Mouse (Mus musculus): ENCODE data around the gene Kcna3. TPM values are rescaled to one million over a fixed set of nuclear protein-coding genes. Genes with fewer than 3 reads are reported as not detected.

Kcna3 gene
- polyA plus RNA-seq, 1 experiment from 2014 or later, result 0.73 TPM

DNA sequence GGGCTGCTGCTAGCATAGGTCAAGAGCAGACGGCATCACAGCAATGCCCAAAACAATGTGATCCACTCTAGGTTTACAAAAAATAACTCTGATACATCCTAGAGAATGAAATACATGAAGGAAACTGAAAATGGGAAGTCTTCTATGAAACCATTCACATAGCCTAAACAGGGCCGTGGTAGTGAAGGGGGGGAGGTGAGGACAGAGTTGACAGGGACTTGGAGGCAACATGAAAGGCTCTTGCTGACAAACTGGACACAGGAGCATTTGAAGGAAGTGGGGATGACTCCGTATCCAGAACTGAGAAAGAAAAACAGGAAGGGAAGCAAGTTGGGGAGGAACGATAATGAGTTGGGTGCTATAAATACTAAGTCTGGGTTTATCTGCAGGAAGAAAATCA lies 4.4 kb upstream of the Kcna3 start:
- Histone ChIP-seq H3K9me3 (ENCODE audit: control insufficient read depth, low read length) (no peaks in the 10 kb centered on the region), H3K4me2 (ENCODE audit: low read depth, low read length) (no peak overlapping the region), H3K9ac (ENCODE audit: low read depth, low read length) (no peak overlapping the region), H3K36me3 (ENCODE audit: control insufficient read depth, insufficient read depth, low read length) (no peaks in the 10 kb centered on the region), H3K4me3 (ENCODE audit: low read length) (no peak overlapping the region), H3K27ac (ENCODE audit: low read length) (no peak overlapping the region), H3K27me3 (replicated peaks; ENCODE audit: control insufficient read depth, insufficient read depth, low read length) (0 out of 2 replicates have a peak, but pooled peaks cover 2% of the 10 kb centered on the region), H3K4me1 (ENCODE audit: control insufficient read depth, insufficient read depth, low read length) (peaks cover 2% of the 10 kb centered on the region)
- ATAC-seq, result no peak
- WGBS, result 70% methylated on average over 4 of the region's 4 CpGs

DNA sequence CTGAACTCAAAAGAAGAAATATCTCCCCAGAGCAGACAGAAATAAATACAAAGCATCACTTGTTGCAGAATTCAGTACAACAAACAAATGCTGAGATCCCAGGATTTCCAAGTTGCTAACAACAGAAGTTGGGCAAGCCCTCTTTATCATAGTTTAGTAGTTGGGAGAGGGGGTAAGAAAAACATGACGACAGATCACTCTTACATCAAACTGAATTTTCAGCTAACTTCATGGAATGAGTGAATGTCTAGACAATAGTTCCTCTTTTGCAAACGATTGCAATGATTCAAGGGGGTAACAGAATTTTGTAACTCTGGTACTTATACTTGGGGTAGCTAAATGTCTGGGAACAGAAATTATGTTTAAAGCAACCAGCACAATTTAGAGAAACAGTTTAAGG lies 1.2 kb upstream of the Kcna3 start:
- H3K9ac ChIP-seq (ENCODE audit: low read depth, low read length), result no peak overlapping the region
- no peak overlapping the region for H3K4me2 ChIP-seq (ENCODE audit: low read depth, low read length)
- no peak overlapping the region for H3K27ac ChIP-seq (ENCODE audit: low read length)
- no peaks in the 10 kb centered on the region for H3K9me3 ChIP-seq (ENCODE audit: control insufficient read depth, low read length)
- peaks cover 4% of the 10 kb centered on the region for H3K4me1 ChIP-seq (ENCODE audit: control insufficient read depth, insufficient read depth, low read length)
- no peak overlapping the region for H3K4me3 ChIP-seq (ENCODE audit: low read length)
- peaks cover 13% of the 10 kb centered on the region for H3K27me3 ChIP-seq (replicated peaks; ENCODE audit: control insufficient read depth, insufficient read depth, low read length)
- no peaks in the 10 kb centered on the region for H3K36me3 ChIP-seq (ENCODE audit: control insufficient read depth, insufficient read depth, low read length)
- ATAC-seq, result no peak
- 67% methylated on average over 2 of the region's 2 CpGs for WGBS

DNA sequence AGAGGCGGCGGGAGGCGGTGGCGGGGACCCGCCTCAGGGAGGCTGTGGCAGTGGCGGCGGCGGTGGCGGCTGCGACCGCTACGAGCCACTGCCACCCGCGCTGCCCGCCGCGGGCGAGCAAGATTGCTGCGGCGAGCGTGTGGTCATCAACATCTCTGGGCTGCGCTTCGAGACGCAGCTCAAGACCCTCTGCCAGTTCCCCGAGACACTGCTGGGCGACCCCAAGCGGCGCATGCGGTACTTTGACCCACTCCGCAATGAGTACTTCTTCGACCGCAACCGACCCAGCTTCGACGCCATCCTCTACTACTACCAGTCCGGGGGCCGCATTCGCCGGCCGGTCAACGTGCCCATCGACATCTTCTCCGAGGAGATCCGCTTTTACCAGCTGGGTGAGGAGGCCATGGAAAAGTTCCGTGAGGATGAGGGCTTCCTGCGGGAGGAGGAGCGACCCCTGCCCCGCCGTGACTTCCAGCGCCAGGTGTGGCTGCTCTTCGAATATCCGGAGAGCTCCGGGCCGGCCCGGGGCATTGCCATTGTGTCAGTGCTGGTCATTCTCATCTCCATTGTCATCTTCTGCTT lies 580 bp downstream of the Kcna3 start:
- H3K9ac ChIP-seq (ENCODE audit: low read depth, low read length), result peak overlapping the region; percentile 73
- peaks cover 4% of the 10 kb centered on the region for H3K4me1 ChIP-seq (ENCODE audit: control insufficient read depth, insufficient read depth, low read length)
- no peak for ATAC-seq
- H3K4me2 ChIP-seq (ENCODE audit: low read depth, low read length), result peak overlapping the region; percentile 98
- no peaks in the 10 kb centered on the region for H3K36me3 ChIP-seq (ENCODE audit: control insufficient read depth, insufficient read depth, low read length)
- no peak overlapping the region for H3K27ac ChIP-seq (ENCODE audit: low read length)
- peaks cover 13% of the 10 kb centered on the region for H3K27me3 ChIP-seq (replicated peaks; ENCODE audit: control insufficient read depth, insufficient read depth, low read length)
- peak overlapping the region; percentile 71 for H3K4me3 ChIP-seq (ENCODE audit: low read length)
- H3K9me3 ChIP-seq (ENCODE audit: control insufficient read depth, low read length), result no peaks in the 10 kb centered on the region
- WGBS, result under 1% methylated on average over 55 of the region's 55 CpGs

DNA sequence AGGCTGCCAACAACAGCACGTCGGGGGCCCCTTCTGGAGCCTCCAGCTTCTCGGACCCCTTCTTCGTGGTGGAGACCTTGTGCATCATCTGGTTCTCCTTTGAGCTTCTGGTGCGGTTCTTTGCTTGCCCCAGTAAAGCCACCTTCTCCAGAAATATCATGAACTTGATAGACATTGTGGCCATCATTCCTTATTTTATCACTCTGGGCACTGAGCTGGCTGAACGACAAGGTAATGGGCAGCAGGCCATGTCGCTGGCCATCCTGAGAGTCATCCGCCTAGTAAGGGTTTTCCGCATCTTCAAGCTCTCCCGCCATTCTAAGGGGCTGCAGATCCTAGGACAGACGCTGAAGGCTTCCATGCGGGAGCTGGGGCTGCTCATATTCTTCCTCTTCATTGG lies 1.1 kb downstream of the Kcna3 start:
- no peaks in the 10 kb centered on the region for H3K36me3 ChIP-seq (ENCODE audit: control insufficient read depth, insufficient read depth, low read length)

DNA sequence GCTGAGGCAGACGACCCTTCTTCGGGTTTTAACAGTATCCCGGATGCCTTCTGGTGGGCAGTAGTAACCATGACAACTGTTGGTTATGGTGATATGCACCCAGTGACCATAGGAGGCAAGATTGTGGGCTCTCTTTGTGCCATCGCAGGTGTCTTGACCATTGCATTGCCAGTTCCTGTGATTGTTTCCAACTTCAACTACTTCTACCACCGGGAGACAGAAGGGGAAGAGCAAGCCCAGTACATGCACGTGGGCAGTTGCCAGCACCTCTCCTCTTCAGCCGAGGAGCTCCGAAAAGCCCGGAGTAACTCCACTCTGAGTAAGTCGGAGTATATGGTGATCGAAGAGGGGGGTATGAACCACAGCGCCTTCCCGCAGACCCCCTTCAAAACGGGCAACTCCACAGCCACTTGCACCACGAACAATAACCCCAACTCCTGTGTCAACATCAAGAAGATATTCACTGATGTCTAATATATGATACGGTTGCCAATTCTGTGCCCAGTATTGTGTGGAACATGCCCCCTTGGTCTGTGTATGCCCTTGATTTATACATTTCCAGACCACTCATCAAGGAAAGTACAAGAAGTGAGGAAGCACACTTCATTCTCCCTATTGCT lies 1.7 kb downstream of the Kcna3 start:
- H3K4me1 ChIP-seq (ENCODE audit: control insufficient read depth, insufficient read depth, low read length), result peaks cover 4% of the 10 kb centered on the region
- H3K9me3 ChIP-seq (ENCODE audit: control insufficient read depth, low read length), result no peaks in the 10 kb centered on the region
- no peak overlapping the region for H3K9ac ChIP-seq (ENCODE audit: low read depth, low read length)
- H3K4me3 ChIP-seq (ENCODE audit: low read length), result peak overlapping the region; percentile 71; the same call in 1 of the 2 replicates
- no peak overlapping the region for H3K27ac ChIP-seq (ENCODE audit: low read length)
- no peak for ATAC-seq
- H3K4me2 ChIP-seq (ENCODE audit: low read depth, low read length), result peak overlapping the region; percentile 98; the same call in 1 of the 2 replicates
- peaks cover 13% of the 10 kb centered on the region for H3K27me3 ChIP-seq (replicated peaks; ENCODE audit: control insufficient read depth, insufficient read depth, low read length)
- H3K36me3 ChIP-seq (ENCODE audit: control insufficient read depth, insufficient read depth, low read length), result no peaks in the 10 kb centered on the region
- 79% methylated on average over 16 of the region's 16 CpGs for WGBS

More for the DNA sequence above, 1.1 kb downstream of the Kcna3 start:
- peaks cover 13% of the 10 kb centered on the region for H3K27me3 ChIP-seq (replicated peaks; ENCODE audit: control insufficient read depth, insufficient read depth, low read length)
- peak overlapping the region; percentile 98; the same call in 1 of the 2 replicates for H3K4me2 ChIP-seq (ENCODE audit: low read depth, low read length)
- H3K4me1 ChIP-seq (ENCODE audit: control insufficient read depth, insufficient read depth, low read length), result peaks cover 4% of the 10 kb centered on the region
- no peak for ATAC-seq
- peak overlapping the region; percentile 71 for H3K4me3 ChIP-seq (ENCODE audit: low read length)
- no peaks in the 10 kb centered on the region for H3K9me3 ChIP-seq (ENCODE audit: control insufficient read depth, low read length)
- whole genome bisulfite sequencing, result 46% methylated on average over 12 of the region's 12 CpGs
- no peak overlapping the region for H3K27ac ChIP-seq (ENCODE audit: low read length)
- no peak overlapping the region for H3K9ac ChIP-seq (ENCODE audit: low read depth, low read length)

DNA sequence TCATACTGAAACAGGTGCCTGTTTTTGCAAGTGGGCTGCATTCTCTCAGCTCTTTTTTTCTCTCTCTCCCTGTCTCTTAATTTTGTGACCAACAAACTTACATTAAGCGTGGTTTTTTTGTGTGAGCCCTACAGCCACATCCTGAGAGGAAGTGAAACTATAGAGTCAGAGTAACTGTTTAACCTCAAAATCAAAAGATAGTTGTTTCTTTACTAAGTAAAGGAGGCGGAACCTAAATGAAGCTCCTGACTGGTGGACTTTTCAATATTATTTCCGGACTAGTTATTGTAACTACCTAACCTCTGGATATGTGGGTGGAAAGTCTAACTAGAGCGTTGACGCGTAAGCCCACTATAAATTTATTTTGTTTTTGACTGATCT lies 2.2 kb downstream of the Kcna3 start:
- H3K27me3 ChIP-seq (replicated peaks; ENCODE audit: control insufficient read depth, insufficient read depth, low read length), result peaks cover 13% of the 10 kb centered on the region
- H3K4me2 ChIP-seq (ENCODE audit: low read depth, low read length), result no peak overlapping the region
- no peaks in the 10 kb centered on the region for H3K36me3 ChIP-seq (ENCODE audit: control insufficient read depth, insufficient read depth, low read length)
- no peak overlapping the region for H3K27ac ChIP-seq (ENCODE audit: low read length)
- H3K9ac ChIP-seq (ENCODE audit: low read depth, low read length), result no peak overlapping the region
- peaks cover 4% of the 10 kb centered on the region for H3K4me1 ChIP-seq (ENCODE audit: control insufficient read depth, insufficient read depth, low read length)
- ATAC-seq, result no peak
- H3K9me3 ChIP-seq (ENCODE audit: control insufficient read depth, low read length), result no peaks in the 10 kb centered on the region
- H3K4me3 ChIP-seq (ENCODE audit: low read length), result no peak overlapping the region
- 84% methylated on average over 6 of the region's 6 CpGs for WGBS

DNA sequence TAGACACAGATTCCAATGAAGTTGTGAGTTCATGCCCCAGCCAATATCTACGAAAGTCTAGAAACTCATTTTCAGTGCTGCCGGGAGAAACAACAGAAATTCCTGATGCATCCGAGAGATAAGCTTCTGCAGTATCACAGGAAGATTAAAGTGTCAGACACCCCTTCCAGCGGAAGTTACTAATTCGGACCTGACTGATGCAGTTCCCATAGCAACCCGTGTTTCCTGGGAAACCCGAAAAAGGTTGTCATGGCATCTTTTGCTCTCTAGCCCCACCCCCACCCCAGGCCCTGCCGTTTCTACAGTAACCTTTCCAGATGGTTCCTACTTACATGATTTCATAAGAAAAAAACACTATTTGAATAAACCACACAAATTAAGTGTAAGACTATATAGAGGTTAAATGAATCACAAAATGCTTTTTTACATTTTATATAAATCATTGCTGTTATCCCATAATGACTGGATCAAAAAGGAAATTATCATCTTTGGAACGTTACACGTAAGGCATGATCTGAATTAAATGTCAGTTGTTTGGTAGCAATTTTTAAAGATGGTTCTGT lies 2.8 kb downstream of the Kcna3 start:
- Histone ChIP-seq H3K27me3 (replicated peaks; ENCODE audit: control insufficient read depth, insufficient read depth, low read length) (peaks cover 13% of the 10 kb centered on the region), H3K4me2 (ENCODE audit: low read depth, low read length) (no peak overlapping the region), H3K27ac (ENCODE audit: low read length) (no peak overlapping the region), H3K36me3 (ENCODE audit: control insufficient read depth, insufficient read depth, low read length) (no peaks in the 10 kb centered on the region), H3K9ac (ENCODE audit: low read depth, low read length) (no peak overlapping the region), H3K4me3 (ENCODE audit: low read length) (no peak overlapping the region), H3K9me3 (ENCODE audit: control insufficient read depth, low read length) (no peaks in the 10 kb centered on the region), H3K4me1 (ENCODE audit: control insufficient read depth, insufficient read depth, low read length) (peaks cover 4% of the 10 kb centered on the region)
- no peak for ATAC-seq
- 54% methylated on average over 10 of the region's 10 CpGs for WGBS

DNA sequence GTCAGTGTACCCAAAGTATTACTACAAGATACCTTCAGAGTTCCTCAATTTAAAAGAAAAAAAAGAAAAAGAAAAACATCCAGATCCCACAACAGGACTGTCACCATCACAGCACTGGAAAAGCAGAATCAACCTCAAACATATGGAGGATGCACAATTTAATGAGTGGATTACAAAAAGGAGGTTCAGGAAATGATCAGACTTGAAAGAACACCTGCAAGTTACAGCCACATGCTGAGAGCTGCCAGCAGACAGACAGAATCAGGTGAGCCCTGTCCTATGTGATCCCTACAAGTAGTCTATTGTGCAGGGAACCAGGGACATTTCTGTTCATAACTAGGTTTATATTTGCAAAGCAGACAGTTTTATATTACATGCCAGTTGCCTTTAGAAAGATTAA lies 3.3 kb downstream of the Kcna3 start:
- Histone ChIP-seq H3K9me3 (ENCODE audit: control insufficient read depth, low read length) (no peaks in the 10 kb centered on the region), H3K4me1 (ENCODE audit: control insufficient read depth, insufficient read depth, low read length) (peaks cover 4% of the 10 kb centered on the region), H3K27ac (ENCODE audit: low read length) (no peak overlapping the region), H3K27me3 (replicated peaks; ENCODE audit: control insufficient read depth, insufficient read depth, low read length) (peaks cover 13% of the 10 kb centered on the region), H3K4me3 (ENCODE audit: low read length) (no peak overlapping the region), H3K9ac (ENCODE audit: low read depth, low read length) (no peak overlapping the region), H3K36me3 (ENCODE audit: control insufficient read depth, insufficient read depth, low read length) (no peaks in the 10 kb centered on the region), H3K4me2 (ENCODE audit: low read depth, low read length) (no peak overlapping the region)
- ATAC-seq, result no peak

DNA sequence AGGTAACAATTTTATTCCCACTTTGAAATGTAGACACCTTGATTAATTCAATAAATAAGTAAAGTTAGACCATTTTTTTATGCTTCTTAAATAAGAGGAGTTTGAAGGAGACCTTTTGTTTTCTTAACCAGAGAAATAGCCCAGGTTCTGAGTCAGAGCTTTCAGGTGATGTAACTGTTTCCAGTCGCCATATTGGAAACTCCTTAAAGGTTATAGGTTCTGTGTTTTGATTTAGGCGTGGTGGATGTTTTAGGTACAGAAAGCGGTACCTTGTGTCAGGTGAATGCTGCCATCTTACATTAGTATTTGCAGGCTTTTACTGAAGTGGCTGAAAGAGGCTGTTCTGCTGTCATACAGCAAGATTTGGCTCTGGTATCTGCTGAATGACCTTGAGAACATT lies 4.4 kb downstream of the Kcna3 start:
- no peak overlapping the region for H3K27ac ChIP-seq (ENCODE audit: low read length)
- H3K27me3 ChIP-seq (replicated peaks; ENCODE audit: control insufficient read depth, insufficient read depth, low read length), result peaks cover 13% of the 10 kb centered on the region
- no peaks in the 10 kb centered on the region for H3K9me3 ChIP-seq (ENCODE audit: control insufficient read depth, low read length)
- no peaks in the 10 kb centered on the region for H3K36me3 ChIP-seq (ENCODE audit: control insufficient read depth, insufficient read depth, low read length)
- no peak overlapping the region for H3K9ac ChIP-seq (ENCODE audit: low read depth, low read length)
- peaks cover 4% of the 10 kb centered on the region for H3K4me1 ChIP-seq (ENCODE audit: control insufficient read depth, insufficient read depth, low read length)
- 80% methylated on average over 3 of the region's 3 CpGs for WGBS
- no peak overlapping the region for H3K4me3 ChIP-seq (ENCODE audit: low read length)
- H3K4me2 ChIP-seq (ENCODE audit: low read depth, low read length), result no peak overlapping the region
- ATAC-seq, result no peak

All from intestine, embryonic 16.5 days (tissue).